Mouse (Mus musculus) thymus, adult 2 months (tissue): ENCODE measurements at regions not wholly inside any gene's neighbourhood (a gene's known extent, or its start where the extent isn't known, plus 50 kb on each side); places are given as distances from the start of the nearest gene placed in this dataset.

Experiments used
- DNase-seq: peaks from one replicate; pipeline ENCODE4 v3.0.0; 2021
- H3K27ac ChIP-seq: fragments of 200-500 bp; 2 replicates; pipeline ENCODE4 v1.5.1; 2012; ENCODE audit warnings: low read length, control low read depth; ENCODE audit not compliant: control insufficient read depth, insufficient read depth
- H3K27me3 ChIP-seq: fragments of 200-500 bp; 2 replicates; pipeline ENCODE4 v1.6.1; 2012; ENCODE audit warnings: mild to moderate bottlenecking, low read length, moderate library complexity, mixed read lengths; ENCODE audit not compliant: control insufficient read depth, insufficient read depth
- H3K36me3 ChIP-seq: fragments of 200-500 bp; 2 replicates; pipeline ENCODE4 v1.6.1; 2012; ENCODE audit warnings: mild to moderate bottlenecking, low read length, moderate library complexity; ENCODE audit not compliant: control insufficient read depth, insufficient read depth
- H3K4me1 ChIP-seq: fragments of 200-500 bp; replicated peaks from 2 replicates; pipeline ENCODE4 v1.6.1; 2012; ENCODE audit warnings: low read length; ENCODE audit not compliant: control insufficient read depth, insufficient read depth
- H3K4me3 ChIP-seq: fragments of 200-500 bp; 2 replicates; pipeline ENCODE4 v1.5.1; 2012; ENCODE audit warnings: mild to moderate bottlenecking, low read length, control low read depth, moderate library complexity; ENCODE audit not compliant: control insufficient read depth, insufficient read depth
- CTCF ChIP-seq: fragments of 200-500 bp; IDR thresholded peaks from 2 replicates; pipeline ENCODE4 v1.5.1; 2012; ENCODE audit warnings: mild to moderate bottlenecking, control low read depth, low read length, moderate library complexity, borderline replicate concordance; ENCODE audit not compliant: control insufficient read depth, poor library complexity, insufficient read depth; ENCODE audit errors: extremely low read depth
- POLR2A ChIP-seq: fragments of 200-500 bp; IDR thresholded peaks from 2 replicates; pipeline ENCODE4 v1.6.1; 2012; ENCODE audit warnings: mild to moderate bottlenecking, low read length, control low read depth, moderate library complexity; ENCODE audit not compliant: control insufficient read depth, poor library complexity, insufficient read depth; ENCODE audit errors: extremely low read depth
- WGBS: fragments of 180-500 bp; shearing (Covaris S2); methylation state at CpG from one replicate; pipeline ENCODE4 v1.1.7; 2018; 5-methylcytosine and 5-hydroxymethylcytosine counted together

DNA sequence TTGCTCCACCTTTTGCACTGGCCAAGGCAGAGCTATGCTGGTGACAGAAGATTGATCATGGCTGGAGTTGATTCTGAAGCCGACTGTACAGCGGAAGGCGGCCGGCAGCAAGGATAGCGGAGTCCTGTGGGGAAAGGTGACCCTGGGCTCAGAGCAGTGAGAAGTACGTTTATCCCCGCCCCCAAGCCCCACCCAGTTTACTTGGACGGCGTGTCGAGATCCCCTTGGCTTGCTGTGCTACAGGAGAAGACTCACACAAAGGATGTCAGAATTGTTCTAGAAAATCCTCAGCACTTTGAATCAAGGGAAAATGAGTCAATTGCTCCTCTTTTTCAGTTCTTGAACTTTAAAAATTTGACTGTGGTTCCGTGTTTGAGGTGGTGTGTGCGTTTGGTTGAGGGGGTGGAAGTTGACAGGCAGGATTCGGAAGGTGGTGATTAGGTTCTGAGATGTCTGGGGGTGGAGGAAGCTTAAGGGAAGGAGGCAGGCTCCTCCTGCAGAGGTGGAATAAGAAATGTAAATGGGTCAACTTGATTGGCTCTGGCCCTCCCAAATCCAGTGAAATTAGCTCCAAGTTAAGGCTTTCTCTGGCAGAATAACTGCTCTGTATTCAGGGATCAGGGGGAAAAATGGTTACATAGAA is 199.7 kb downstream of the Pten start:
- WGBS: 3% methylated on average over 13 of the region's 13 CpGs
- Histone ChIP-seq H3K27me3 (no peaks in the 10 kb centered on the region), H3K4me1 (peaks cover 54% of the 10 kb centered on the region), H3K36me3 (no peaks in the 10 kb centered on the region), H3K4me3 (peak overlapping the region; percentile 58), H3K27ac (peak overlapping the region; percentile 75)
- no peak for TF ChIP-seq POLR2A
- no peak for TF ChIP-seq CTCF
- no peak for DNase-seq

DNA sequence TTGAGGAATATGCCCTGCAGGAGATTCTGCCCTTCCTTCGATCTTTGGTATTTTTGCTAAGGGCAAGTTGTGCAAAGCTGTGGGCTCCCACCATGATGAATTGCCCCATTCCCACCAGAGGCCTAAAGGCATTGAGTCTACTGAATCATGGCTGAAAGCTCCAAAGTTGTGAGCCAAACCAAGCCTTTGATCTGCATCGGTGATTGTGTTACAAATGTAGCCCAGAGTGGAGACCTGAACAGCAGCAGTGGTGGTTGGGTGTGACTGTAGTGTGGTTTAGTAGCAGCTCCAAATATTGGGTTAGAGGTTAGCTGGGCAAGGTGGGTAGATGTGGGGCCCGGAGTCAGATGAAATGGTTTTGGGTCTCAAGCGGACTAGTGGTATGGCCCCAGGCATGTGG is 201.0 kb downstream of the Pten start:
- no peak overlapping the region for H3K4me3 ChIP-seq
- H3K36me3 ChIP-seq: no peaks in the 10 kb centered on the region
- H3K27ac ChIP-seq: no peak overlapping the region
- no peak for DNase-seq
- no peak for TF ChIP-seq POLR2A
- TF ChIP-seq CTCF: no peak
- peaks cover 49% of the 10 kb centered on the region for H3K4me1 ChIP-seq
- H3K27me3 ChIP-seq: no peaks in the 10 kb centered on the region
- 73% methylated on average over 4 of the region's 4 CpGs for WGBS

DNA sequence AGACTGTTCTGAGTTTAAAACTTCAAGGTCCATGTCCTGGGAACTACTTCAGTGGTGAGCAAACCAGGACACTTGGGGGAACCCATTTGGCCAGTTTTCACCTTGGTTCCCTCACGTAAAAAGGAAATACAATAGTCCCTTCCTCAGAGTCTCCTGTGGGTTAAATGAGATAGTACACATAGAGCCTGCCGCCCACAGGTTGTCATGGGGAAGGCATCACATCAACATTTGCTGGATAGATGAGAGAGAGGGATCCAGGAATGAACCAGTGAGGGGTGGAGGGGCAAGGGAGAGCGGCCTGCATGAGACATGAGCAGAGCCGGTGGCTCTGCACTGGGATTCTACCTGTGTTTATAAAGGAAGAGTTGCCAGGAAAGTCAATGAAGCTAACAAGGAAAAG is 201.5 kb downstream of the Pten start:
- WGBS: 96% methylated on average over 4 of the region's 4 CpGs
- Histone ChIP-seq H3K27me3 (no peaks in the 10 kb centered on the region), H3K27ac (no peak overlapping the region), H3K36me3 (no peaks in the 10 kb centered on the region), H3K4me3 (no peak overlapping the region), H3K4me1 (peaks cover 46% of the 10 kb centered on the region)
- no peak for TF ChIP-seq CTCF
- no peak for TF ChIP-seq POLR2A
- no peak for DNase-seq

- no peak for DNase-seq
- H3K27ac ChIP-seq: peak overlapping the region; percentile 67; the same call in 1 of the 2 replicates
- H3K27me3 ChIP-seq: no peaks in the 10 kb centered on the region
- TF ChIP-seq POLR2A (no peak), CTCF (no peak)
- H3K4me3 ChIP-seq: no peak overlapping the region
- 76% methylated on average over 5 of the region's 5 CpGs for WGBS
- no peaks in the 10 kb centered on the region for H3K36me3 ChIP-seq
- peaks cover 37% of the 10 kb centered on the region for H3K4me1 ChIP-seq
These were observed 202.5 kb downstream of the Pten start for GRCm38 (mm10) chr19:32959844-32960195.

DNA sequence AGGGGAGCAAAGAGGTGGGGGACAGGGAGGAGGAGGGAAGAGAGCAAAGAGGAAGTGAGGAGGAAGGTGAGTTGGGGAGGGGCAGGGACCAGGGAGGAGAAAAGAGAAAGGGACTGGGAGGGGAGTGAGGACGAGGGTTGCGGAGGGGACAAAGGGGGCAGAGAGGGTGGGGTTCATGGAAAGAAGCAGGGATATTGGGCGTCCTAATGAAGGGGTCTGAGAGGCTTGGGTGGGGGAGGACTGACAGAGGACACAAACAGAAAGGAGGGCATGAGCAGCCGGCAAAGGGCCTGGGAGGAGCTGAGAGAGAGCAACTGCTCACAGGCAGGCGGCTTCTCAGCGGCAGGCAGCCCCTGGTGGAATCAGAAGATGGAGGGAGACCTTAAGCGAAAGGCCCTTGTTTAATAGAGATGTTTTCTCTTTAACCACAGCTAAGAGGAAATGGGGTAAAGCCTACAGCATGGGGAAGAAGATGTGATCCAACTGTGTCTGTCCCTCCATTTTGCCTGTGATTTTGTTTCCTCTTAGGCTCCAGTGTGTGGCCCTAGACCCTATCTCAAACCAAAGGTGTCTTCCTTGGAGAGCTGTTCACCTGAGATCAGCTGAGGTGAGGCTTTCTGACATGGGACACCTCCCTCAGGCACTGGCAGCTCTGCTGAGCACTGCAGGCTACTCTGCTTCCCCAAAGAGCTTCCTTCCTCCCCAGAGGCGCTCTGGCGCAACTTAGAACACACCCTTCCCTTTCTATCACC is 203.1 kb downstream of the Pten start:
- Histone ChIP-seq H3K27me3 (no peaks in the 10 kb centered on the region), H3K4me1 (peaks cover 37% of the 10 kb centered on the region), H3K27ac (peak overlapping the region; percentile 67), H3K36me3 (no peaks in the 10 kb centered on the region), H3K4me3 (peak overlapping the region; percentile 51)
- TF ChIP-seq POLR2A (peak; percentile 63), CTCF (no peak)
- DNase-seq: peak; percentile 52
- 20% methylated on average over 9 of the region's 9 CpGs for WGBS

GRCm38 (mm10) chr19:32961525-32961924 is 204.2 kb downstream of the Pten start:
- DNase-seq: no peak
- 78% methylated on average over 5 of the region's 5 CpGs for WGBS
- no peak overlapping the region for H3K27ac ChIP-seq
- H3K27me3 ChIP-seq: no peaks in the 10 kb centered on the region
- TF ChIP-seq POLR2A (no peak), CTCF (no peak)
- no peaks in the 10 kb centered on the region for H3K36me3 ChIP-seq
- peaks cover 30% of the 10 kb centered on the region for H3K4me1 ChIP-seq
- no peak overlapping the region for H3K4me3 ChIP-seq
